Mouse (Mus musculus): ENCODE data around the gene Lhfpl5.

- TF ChIP-seq CTCF (IDR thresholded peaks at IDR 0.05; ENCODE audit: low read depth, low read length) (no peak), POLR2A (IDR thresholded peaks at IDR 0.05; ENCODE audit: borderline replicate concordance, low read depth, low read length) (no peak)
Observed at GRCm38 (mm10) chr17:28571868-28572267, 3.6 kb upstream of the Lhfpl5 start.

All from bone marrow macrophage, adult 2 months (primary cell).